Mouse (Mus musculus) ES-E14 (cell line): ENCODE results near the gene Nrip3. TPM values are rescaled to one million over a fixed set of nuclear protein-coding genes. Genes with fewer than 3 reads are reported as not detected.

Experiments
- DNase-seq: peaks from one replicate; pipeline ENCODE4 v3.0.0-alpha.2; 2013; ENCODE audit warnings: low read depth, low spot score
- H3K27ac ChIP-seq: 2 replicates; pipeline ENCODE4 v1.5.1; 2012; ENCODE audit warnings: low read depth, mild to moderate bottlenecking, low read length, moderate library complexity, mixed read lengths; ENCODE audit not compliant: poor library complexity, insufficient read depth, severe bottlenecking
- H3K36me3 ChIP-seq: 2 replicates; pipeline ENCODE4 v1.6.1; 2012; ENCODE audit warnings: mild to moderate bottlenecking, low read length, moderate library complexity, mixed read lengths; ENCODE audit not compliant: control insufficient read depth, poor library complexity, insufficient read depth, severe bottlenecking
- H3K4me1 ChIP-seq, 2 experiments: fragments of 150-350 bp in 1 of 2; sonication (generic) in 1 of 2; 2 replicates each; pipeline ENCODE4 v1.6.1; 2012; ENCODE audit warnings: low read length in 2 of 2, mild to moderate bottlenecking in 1 of 2, mixed read lengths in 1 of 2; ENCODE audit not compliant: control insufficient read depth in 2 of 2, insufficient read depth in 2 of 2, poor library complexity in 1 of 2
- H3K4me3 ChIP-seq, 2 experiments: fragments of 150-350 bp in 1 of 2; sonication (generic) in 1 of 2; 2 replicates each; pipeline ENCODE4 v1.5.1; 2012; ENCODE audit warnings: low read length in 2 of 2, low read depth in 1 of 2, mild to moderate bottlenecking in 1 of 2, mixed read lengths in 1 of 2; ENCODE audit not compliant: insufficient read depth in 1 of 2, poor library complexity in 1 of 2, severe bottlenecking in 1 of 2
- H3K9ac ChIP-seq: 2 replicates; pipeline ENCODE4 v1.6.1; 2012; ENCODE audit warnings: low read depth, mild to moderate bottlenecking, low read length, mixed read lengths; ENCODE audit not compliant: poor library complexity, insufficient read depth, severe bottlenecking
- H3K9me3 ChIP-seq: fragments of 150-350 bp; sonication (generic); 2 replicates; pipeline ENCODE4 v1.6.1; 2012; ENCODE audit warnings: low read depth, mild to moderate bottlenecking, low read length; ENCODE audit not compliant: control insufficient read depth, insufficient read depth
- CHD2 ChIP-seq: IDR thresholded peaks from 2 replicates; pipeline ENCODE4 v1.6.1; 2014; ENCODE audit warnings: mild to moderate bottlenecking, low read depth, low read length, inconsistent platforms
- HCFC1 ChIP-seq: IDR thresholded peaks from 2 replicates; pipeline ENCODE4 v1.6.1; 2012; ENCODE audit warnings: low read length, inconsistent platforms, borderline replicate concordance; ENCODE audit not compliant: insufficient read depth
- MAFK ChIP-seq: IDR thresholded peaks from 2 replicates; pipeline ENCODE4 v1.6.1; 2014; ENCODE audit warnings: mild to moderate bottlenecking, low read depth, low read length, inconsistent platforms; ENCODE audit not compliant: insufficient read depth
- ZC3H11A ChIP-seq: IDR thresholded peaks from 2 replicates; pipeline ENCODE4 v1.6.1; 2012; ENCODE audit warnings: low read depth, mild to moderate bottlenecking, inconsistent platforms, low read length, borderline replicate concordance
- ZNF384 ChIP-seq: IDR thresholded peaks from 2 replicates; pipeline ENCODE4 v1.6.1; 2012; ENCODE audit warnings: low read depth, low read length, inconsistent platforms
- in situ Hi-C, 2 experiments: fragments of 600-800 bp; cut with MboI; formaldehyde crosslinking; loops; one replicate each; pipeline ENCODE4 v1.15.1; 2025; ENCODE audit warnings: low sequenced_read_pairs in 2 of 2, inconsistent platforms in 1 of 2; ENCODE audit not compliant: unreplicated experiment in 2 of 2
- total RNA-seq: library from RNA; depleted of rRNA; stranded (reverse); fragments of 300-350 nt; gene quantifications from 2 replicates; pipeline ENCODE4 v1.2.3, GENCODE M21; 2012; rRNA removed

The Nrip3 gene
- total RNA-seq: 0.58 and 0.98 TPM in 2 replicates

DNA sequence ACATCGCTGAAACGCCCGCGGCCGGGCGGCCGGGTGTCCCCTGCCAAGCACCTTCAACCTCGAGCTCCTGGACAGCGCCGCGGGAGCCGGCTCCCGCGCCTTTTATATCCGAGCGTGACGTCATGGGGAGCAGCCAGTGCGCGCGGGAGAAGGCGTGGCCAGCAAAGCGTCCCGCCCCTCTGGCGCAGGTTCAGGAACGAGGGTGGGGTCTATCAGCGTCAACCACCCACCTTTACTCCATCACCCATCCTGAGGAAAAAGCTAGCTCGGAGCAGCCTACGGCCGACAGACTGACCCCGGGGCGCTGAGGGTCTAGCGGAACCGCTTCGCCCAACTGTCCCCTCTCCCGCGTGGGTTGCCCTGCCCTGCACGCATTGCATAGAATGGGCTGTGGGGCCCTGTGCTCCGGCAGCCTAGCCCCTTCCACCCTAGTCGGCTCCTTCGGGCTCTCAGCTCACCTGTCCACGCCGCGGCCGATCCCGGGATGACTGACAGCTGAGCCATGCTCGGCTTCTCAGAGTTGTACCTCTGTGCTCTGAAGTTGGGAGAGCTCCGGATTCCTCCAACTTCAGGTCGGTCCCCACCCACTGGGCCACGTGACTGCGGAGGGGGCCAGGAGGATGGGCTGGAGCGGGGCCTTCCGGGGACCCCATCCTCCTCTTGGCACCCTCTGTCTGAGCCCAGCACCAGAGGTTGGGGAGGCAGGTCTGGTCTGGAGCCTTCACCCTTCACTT lies at the start of gene Nrip3:
TSS of gene Nrip3 (minus strand) at position 556 of the 734 bp plus-strand sequence.
- Histone ChIP-seq H3K4me3 (peak within 1 kb of the TSS; percentile 57 to 77), H3K36me3 (no peaks in the 10 kb centered on the region), H3K4me1 (no peaks in the 10 kb centered on the region; a peak in 1 of 4 replicates), H3K27ac (no peak within 1 kb of the TSS), H3K9ac (peak within 1 kb of the TSS; percentile 42), H3K9me3 (no peaks in the 10 kb centered on the region)
- no peak for TF ChIP-seq HCFC1
- in situ Hi-C loops: no loop called here
- peak; percentile 60 for DNase-seq

DNA sequence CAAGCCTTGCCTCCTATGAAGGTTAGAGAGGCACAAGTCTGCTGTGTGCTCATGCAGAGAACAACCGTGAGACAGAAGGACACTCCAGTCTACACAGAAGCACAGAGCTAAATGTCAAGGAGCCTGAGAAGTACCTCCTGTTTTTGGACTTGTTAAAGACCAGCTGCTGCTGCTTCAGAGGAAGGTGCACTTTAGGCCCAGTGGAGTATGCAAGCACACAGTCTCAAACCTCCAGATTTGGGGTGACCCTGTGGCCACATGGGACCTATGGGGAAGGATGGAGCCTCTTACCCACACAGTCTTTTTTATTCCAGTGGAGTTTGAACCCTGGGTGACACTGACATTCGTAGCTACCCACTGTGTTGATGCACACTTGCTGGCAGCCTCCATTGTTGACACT lies 49.6 kb upstream of the Nrip3 start:
- no peak overlapping the region for H3K27ac ChIP-seq
- no peak for TF ChIP-seq ZNF384
- no peak for TF ChIP-seq CHD2
- no peak for TF ChIP-seq ZC3H11A
- TF ChIP-seq MAFK: no peak
- TF ChIP-seq HCFC1: no peak
- no peak overlapping the region for H3K4me3 ChIP-seq
- H3K4me1 ChIP-seq: no peaks in the 10 kb centered on the region
- H3K9ac ChIP-seq: no peak overlapping the region
- DNase-seq: no peak
- H3K36me3 ChIP-seq: no peaks in the 10 kb centered on the region
- H3K9me3 ChIP-seq: no peaks in the 10 kb centered on the region
- in situ Hi-C loops: no loop called here

DNA sequence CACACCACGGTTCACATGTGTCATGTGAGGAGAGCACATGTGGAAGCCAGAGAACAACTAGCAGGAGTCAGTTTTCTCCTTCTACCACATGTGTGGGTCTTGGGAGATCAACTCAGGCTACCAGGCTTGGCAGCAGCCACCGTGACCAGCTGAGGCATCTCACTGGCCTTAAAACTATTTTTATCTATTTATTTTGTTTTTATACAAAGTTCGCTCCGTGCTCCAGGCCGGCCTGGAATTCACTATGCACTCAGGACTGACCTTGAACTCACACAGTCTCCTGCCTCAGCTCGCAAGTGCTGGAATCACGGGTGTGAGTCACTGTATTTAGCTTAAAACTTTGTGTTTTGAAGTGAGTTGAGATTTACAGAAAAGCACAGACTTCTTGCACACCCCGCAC lies 45.1 kb upstream of the Nrip3 start:
- TF ChIP-seq HCFC1: no peak
- TF ChIP-seq MAFK: no peak
- no peak for TF ChIP-seq ZNF384
- no peak for TF ChIP-seq ZC3H11A
- no peak for DNase-seq
- no peak overlapping the region for H3K9ac ChIP-seq
- no peak overlapping the region for H3K27ac ChIP-seq
- no peaks in the 10 kb centered on the region for H3K36me3 ChIP-seq
- in situ Hi-C loops: no loop called here
- no peaks in the 10 kb centered on the region for H3K9me3 ChIP-seq
- no peaks in the 10 kb centered on the region for H3K4me1 ChIP-seq
- H3K4me3 ChIP-seq: no peak overlapping the region

DNA sequence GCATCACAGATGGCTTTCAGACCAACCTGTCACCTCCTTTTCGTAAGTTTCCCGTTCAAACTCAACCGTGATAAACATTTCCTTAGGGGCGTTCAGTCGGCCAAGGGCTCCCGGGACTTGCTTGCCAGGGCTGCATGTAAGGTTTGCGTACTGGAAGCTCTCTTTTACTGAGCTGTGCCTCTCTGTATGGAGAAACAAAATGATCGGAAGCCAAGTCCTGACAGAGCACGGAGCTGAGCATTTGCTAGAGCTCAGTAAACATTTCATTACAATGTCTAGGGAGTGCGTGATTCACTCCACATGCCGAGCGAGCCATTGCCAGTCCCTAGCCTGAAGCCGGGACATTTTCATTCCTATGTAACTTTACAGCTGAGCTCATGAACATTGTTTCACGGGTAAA lies 43.5 kb upstream of the Nrip3 start:
- DNase-seq: no peak
- no peak overlapping the region for H3K4me3 ChIP-seq
- H3K4me1 ChIP-seq: no peaks in the 10 kb centered on the region
- TF ChIP-seq ZNF384 (no peak), MAFK (no peak), HCFC1 (no peak), ZC3H11A (no peak), CHD2 (no peak)
- H3K9ac ChIP-seq: no peak overlapping the region
- H3K36me3 ChIP-seq: no peaks in the 10 kb centered on the region
- H3K27ac ChIP-seq: no peak overlapping the region
- no peaks in the 10 kb centered on the region for H3K9me3 ChIP-seq
- in situ Hi-C loops: no loop called here

DNA sequence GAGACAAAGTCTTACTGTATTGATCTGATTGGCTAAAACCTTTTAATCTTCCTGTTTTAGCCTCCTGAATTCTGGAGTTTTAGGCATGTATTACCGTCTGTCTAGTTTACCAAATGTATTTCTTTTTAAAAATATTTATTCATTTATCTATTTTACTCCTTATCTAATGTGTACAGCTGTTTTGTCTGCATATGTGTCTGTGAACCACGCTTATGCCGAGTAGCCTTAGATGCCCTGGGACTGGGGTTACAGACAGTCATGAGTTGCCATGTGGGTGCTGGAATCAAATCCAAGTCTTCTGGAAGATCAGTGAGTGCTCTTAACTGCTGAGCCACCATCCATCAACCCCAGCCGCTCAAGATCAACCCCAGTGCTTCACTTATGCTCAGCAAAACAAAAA lies 36.8 kb upstream of the Nrip3 start:
- no peak for DNase-seq
- no peaks in the 10 kb centered on the region for H3K36me3 ChIP-seq
- no peak overlapping the region for H3K27ac ChIP-seq
- in situ Hi-C loops: no loop called here
- H3K4me3 ChIP-seq: no peak overlapping the region
- no peaks in the 10 kb centered on the region for H3K9me3 ChIP-seq
- H3K9ac ChIP-seq: no peak overlapping the region
- no peaks in the 10 kb centered on the region for H3K4me1 ChIP-seq
- TF ChIP-seq MAFK: no peak
- TF ChIP-seq CHD2: no peak
